Mouse (Mus musculus) WW6 (cell line): Measurements from ENCODE around the gene Tmem92.

ENCODE experiments used
- DNase-seq: peaks from one replicate; pipeline ENCODE4 v3.0.0-alpha.2; 2013; ENCODE audit warnings: low read depth, low spot score

Gene Tmem92

DNA sequence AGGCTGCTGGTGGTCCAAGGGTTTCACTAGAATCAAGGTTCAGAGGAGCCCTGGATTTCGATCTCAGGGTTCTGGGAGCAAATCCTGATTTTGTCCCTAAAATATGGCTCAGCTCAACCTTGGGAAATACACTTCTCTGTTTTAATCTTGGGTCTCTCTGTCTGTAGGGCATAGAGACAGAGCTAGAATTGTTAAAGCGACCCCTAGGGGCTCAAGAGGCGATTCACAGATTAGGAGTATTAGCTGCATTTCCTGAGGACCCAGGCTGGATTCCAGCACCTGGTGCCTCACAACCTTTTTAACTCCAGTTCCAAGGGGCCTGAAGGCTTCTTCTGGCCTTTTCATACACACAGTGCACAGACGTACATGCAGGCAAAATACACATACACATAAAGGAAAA is 52.9 kb downstream of the Tmem92 start:
- no peak for DNase-seq

GRCm38 (mm10) chr11:94728545-94728944 is 54.0 kb downstream of the Tmem92 start:
- DNase-seq = no peak

GRCm38 (mm10) chr11:94727306-94727705 is 55.2 kb downstream of the Tmem92 start:
- DNase-seq = no peak
